Mouse (Mus musculus) megakaryocyte, embryonic 14.5 days (primary cell): Measurements from ENCODE around the gene Rgs21. TPM values are rescaled to one million over a fixed set of nuclear protein-coding genes. Genes with fewer than 3 reads are reported as not detected.

Source experiments
- H3K27me3 ChIP-seq: replicated peaks from 2 replicates; pipeline ENCODE3; 2012; ENCODE audit warnings: inconsistent platforms
- H3K36me3 ChIP-seq: replicated peaks from 2 replicates; pipeline ENCODE3; 2012; ENCODE audit warnings: low read length, inconsistent platforms, mixed read lengths
- H3K4me1 ChIP-seq: 2 replicates; pipeline ENCODE4 v1.6.1; 2012; ENCODE audit warnings: inconsistent platforms
- H3K4me3 ChIP-seq: replicated peaks from 2 replicates; pipeline ENCODE3; 2012; ENCODE audit warnings: moderate library complexity, mild to moderate bottlenecking, inconsistent platforms
- H3K9me3 ChIP-seq: 2 replicates; pipeline ENCODE4 v1.6.1; 2012; ENCODE audit warnings: inconsistent platforms
- FLI1 ChIP-seq: IDR thresholded peaks from 2 replicates; pipeline ENCODE4 v1.6.1; 2012; ENCODE audit warnings: low read length, inconsistent platforms, mixed read lengths
- GATA1 ChIP-seq: IDR thresholded peaks from 3 replicates; pipeline ENCODE4 v1.6.1; 2012; ENCODE audit warnings: mixed read lengths, low read length, inconsistent platforms, borderline replicate concordance
- polyA plus RNA-seq: library from polyadenylated mRNA; stranded (reverse); fragments of >175 nt; gene quantifications from 2 replicates; pipeline ENCODE4 v1.2.3, GENCODE M21; 2012; ENCODE audit warnings: low replicate concordance; ENCODE audit not compliant: insufficient read depth

The Rgs21 gene
- polyA plus RNA-seq, 1 experiment: not detected

- no peak overlapping the region for H3K4me3 ChIP-seq
- peaks cover 7% of the 10 kb centered on the region; the same call in 1 of the 2 replicates for H3K4me1 ChIP-seq
- TF ChIP-seq FLI1 (no peak), GATA1 (no peak)
- no peaks in the 10 kb centered on the region for H3K36me3 ChIP-seq
- no peaks in the 10 kb centered on the region for H3K9me3 ChIP-seq
- H3K27me3 ChIP-seq: no peaks in the 10 kb centered on the region
Measured at GRCm38 (mm10) chr1:144500423-144500822, 67.0 kb downstream of the Rgs21 start.

GRCm38 (mm10) chr1:144499719-144500118 lies 67.7 kb downstream of the Rgs21 start:
- H3K36me3 ChIP-seq: no peaks in the 10 kb centered on the region
- H3K4me3 ChIP-seq: no peak overlapping the region

GRCm38 (mm10) chr1:144498725-144499124 lies 68.7 kb downstream of the Rgs21 start:
- TF ChIP-seq GATA1 (no peak), FLI1 (no peak)
- Histone ChIP-seq H3K9me3 (no peaks in the 10 kb centered on the region), H3K27me3 (no peaks in the 10 kb centered on the region), H3K4me3 (no peak overlapping the region), H3K36me3 (no peaks in the 10 kb centered on the region), H3K4me1 (peaks cover 7% of the 10 kb centered on the region; the same call in 1 of the 2 replicates)

More at GRCm38 (mm10) chr1:144499719-144500118, 67.7 kb downstream of the Rgs21 start:
- Histone ChIP-seq H3K4me1 (peaks cover 7% of the 10 kb centered on the region; the same call in 1 of the 2 replicates), H3K27me3 (no peaks in the 10 kb centered on the region), H3K9me3 (no peaks in the 10 kb centered on the region)
- no peak for TF ChIP-seq GATA1
- TF ChIP-seq FLI1: no peak

GRCm38 (mm10) chr1:144498051-144498450 lies 69.4 kb downstream of the Rgs21 start:
- Histone ChIP-seq H3K9me3 (no peaks in the 10 kb centered on the region), H3K36me3 (no peaks in the 10 kb centered on the region), H3K4me3 (no peak overlapping the region), H3K4me1 (peaks cover 7% of the 10 kb centered on the region; the same call in 1 of the 2 replicates), H3K27me3 (no peaks in the 10 kb centered on the region)
- TF ChIP-seq FLI1: no peak
- TF ChIP-seq GATA1: no peak

- no peaks in the 10 kb centered on the region for H3K9me3 ChIP-seq
- TF ChIP-seq GATA1 (no peak), FLI1 (no peak)
- H3K36me3 ChIP-seq: no peaks in the 10 kb centered on the region
- no peaks in the 10 kb centered on the region for H3K4me1 ChIP-seq
- H3K27me3 ChIP-seq: no peaks in the 10 kb centered on the region
- H3K4me3 ChIP-seq: no peak overlapping the region
Measured at GRCm38 (mm10) chr1:144493336-144493735, 74.1 kb downstream of the Rgs21 start.

GRCm38 (mm10) chr1:144488223-144488835 lies 79.1 kb downstream of the Rgs21 start:
- TF ChIP-seq GATA1 (no peak), FLI1 (no peak)
- no peaks in the 10 kb centered on the region for H3K9me3 ChIP-seq
- H3K4me1 ChIP-seq: no peaks in the 10 kb centered on the region

More at GRCm38 (mm10) chr1:144488223-144488835, 79.1 kb downstream of the Rgs21 start:
- Histone ChIP-seq H3K4me3 (no peak overlapping the region), H3K27me3 (no peaks in the 10 kb centered on the region), H3K36me3 (no peaks in the 10 kb centered on the region)

Other genes with a start within 250 kb of the Rgs21 start
- 14.0 TPM in 1 of 2 replicates, not detected in the other for gene Rgs18, start 207.8 kb upstream of the Rgs21 start, polyA plus RNA-seq